Mouse (Mus musculus) R1 (cell line): ENCODE results near the gene Mpp3.

Experiments
- DNase-seq: peaks from one replicate; pipeline ENCODE4 v3.0.0-alpha.2; 2018; ENCODE audit warnings: low read depth, low spot score

Mpp3 gene

GRCm38 (mm10) chr11:102028087-102028816, at the start of gene Mpp3:
TSS of gene Mpp3 (minus strand) at chr11:102028461.
- DNase-seq: no peak

- no peak for DNase-seq
These were observed 45.5 kb upstream of the Mpp3 start for GRCm38 (mm10) chr11:102073722-102074121.

GRCm38 (mm10) chr11:102072729-102073128, 44.5 kb upstream of the Mpp3 start:
- no peak for DNase-seq

GRCm38 (mm10) chr11:102070426-102070825, 42.2 kb upstream of the Mpp3 start:
- DNase-seq: no peak

GRCm38 (mm10) chr11:102069633-102070032, 41.4 kb upstream of the Mpp3 start:
- no peak for DNase-seq

GRCm38 (mm10) chr11:102068969-102069368, 40.7 kb upstream of the Mpp3 start:
- DNase-seq: peak; percentile 65

- no peak for DNase-seq
These were observed 34.8 kb upstream of the Mpp3 start for GRCm38 (mm10) chr11:102063076-102063475.

GRCm38 (mm10) chr11:102061941-102062473, 33.7 kb upstream of the Mpp3 start:
- DNase-seq: no peak

GRCm38 (mm10) chr11:102061236-102061940, 33.1 kb upstream of the Mpp3 start:
- peak; percentile 82 for DNase-seq

- DNase-seq: peak; percentile 73
These were observed 25.6 kb upstream of the Mpp3 start for GRCm38 (mm10) chr11:102053847-102054246.

GRCm38 (mm10) chr11:102053183-102053582, 24.9 kb upstream of the Mpp3 start:
- DNase-seq: no peak

- no peak for DNase-seq
These were observed 24.4 kb upstream of the Mpp3 start for GRCm38 (mm10) chr11:102052697-102053096.

- DNase-seq: no peak
These were observed 23.7 kb upstream of the Mpp3 start for GRCm38 (mm10) chr11:102051954-102052353.

GRCm38 (mm10) chr11:102051541-102051940, 23.3 kb upstream of the Mpp3 start:
- no peak for DNase-seq

- peak; percentile 84 for DNase-seq
These were observed 21.7 kb upstream of the Mpp3 start for GRCm38 (mm10) chr11:102049875-102050482.

GRCm38 (mm10) chr11:102046607-102047006, 18.3 kb upstream of the Mpp3 start:
- no peak for DNase-seq

GRCm38 (mm10) chr11:102044691-102045212, 16.5 kb upstream of the Mpp3 start:
- DNase-seq: no peak

- DNase-seq: no peak
These were observed 15.1 kb upstream of the Mpp3 start for GRCm38 (mm10) chr11:102043381-102043780.

- no peak for DNase-seq
These were observed 14.7 kb upstream of the Mpp3 start for GRCm38 (mm10) chr11:102042971-102043370.

GRCm38 (mm10) chr11:102041350-102041949, 13.2 kb upstream of the Mpp3 start, which contains the start of gene Cd300lg:
TSS of gene Cd300lg (plus strand) at chr11:102041509.
- no peak for DNase-seq

GRCm38 (mm10) chr11:102040646-102041045, 12.4 kb upstream of the Mpp3 start:
- DNase-seq: peak; percentile 77

- peak; percentile 97 for DNase-seq
These were observed 11.9 kb upstream of the Mpp3 start for GRCm38 (mm10) chr11:102040138-102040524.
